Mouse (Mus musculus) heart, adult 2 months (tissue): Measurements from ENCODE around the gene Hsd17b12.

Experiments used
- EP300 ChIP-seq: fragments of 200-500 bp; IDR thresholded peaks from 2 replicates; pipeline ENCODE4 v1.6.1; 2011; ENCODE audit warnings: low read depth, low read length, control low read depth; ENCODE audit not compliant: insufficient read depth
- POLR2A ChIP-seq: fragments of 200-500 bp; IDR thresholded peaks from 2 replicates; pipeline ENCODE4 v1.6.1; 2011; ENCODE audit warnings: mild to moderate bottlenecking, low read depth, low read length, control low read depth; ENCODE audit not compliant: insufficient read depth

- TF ChIP-seq EP300 (no peak), POLR2A (no peak)
Observed at GRCm38 (mm10) chr2:94062791-94063190, 95.0 kb downstream of the Hsd17b12 start.
